ENCODE assay signal across 8 mouse cellular contexts in the genomic region with DNA sequence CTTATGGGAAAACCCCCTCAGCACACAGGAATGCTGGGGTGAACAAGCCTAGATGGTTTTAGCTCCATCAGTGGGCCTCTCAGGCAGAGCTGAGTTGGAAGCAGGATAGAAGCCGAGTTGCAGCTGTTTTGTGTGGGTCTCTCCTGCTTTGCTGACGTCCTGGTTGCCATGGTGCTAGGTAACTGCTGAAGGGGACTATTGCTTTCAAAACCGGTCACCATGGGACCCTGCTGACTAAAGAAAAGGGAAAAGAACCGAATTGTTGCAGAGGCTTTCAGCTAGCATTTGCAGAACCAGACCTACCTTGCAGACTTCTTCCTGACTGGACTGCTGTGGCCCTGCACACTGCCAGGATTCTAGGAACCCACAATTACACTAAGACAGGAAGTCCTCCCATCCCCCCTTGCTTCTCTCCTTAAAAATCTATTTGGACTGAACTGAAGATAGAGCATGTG. TPM values are rescaled to one million over a fixed set of nuclear protein-coding genes. Genes with fewer than 3 reads are reported as not detected.
DNase-seq lines count a peak whose midpoint lies in the region; ATAC-seq and TF ChIP-seq lines count a peak whose summit lies in the region.

No protein-coding gene starts in this region.

- peak overlapping the region; percentile 61 for H3K4me3 ChIP-seq in embryonic facial prominence, embryonic 10.5 days
- 0 out of 2 replicates have a peak overlapping the region, but pooled peaks have one; percentile 46 for H3K4me3 ChIP-seq in hindbrain, postnatal 0 days (ENCODE audit: low read length)
- peak overlapping the region; percentile 57 for H3K4me3 ChIP-seq in midbrain, embryonic 13.5 days (replicated peaks)

- no peak for TF ChIP-seq CTCF in hindbrain, postnatal 0 days (IDR thresholded peaks at IDR 0.05; ENCODE audit: low read depth)

- peak; percentile 80 for ATAC-seq in hindbrain, postnatal 0 days
- peak; percentile 79 for ATAC-seq in midbrain, embryonic 13.5 days
- ATAC-seq in erythroid progenitor cell, adult 5-6 weeks (replicated peaks; ENCODE audit: low FRiP score, poor library complexity, severe bottlenecking) = no peak

- 0 out of 2 replicates have a peak overlapping the region, but pooled peaks have one; percentile 21 for H3K9ac ChIP-seq in hindbrain, postnatal 0 days (replicated peaks; ENCODE audit: low read length)
- H3K9ac ChIP-seq in midbrain, embryonic 13.5 days (replicated peaks) = peak overlapping the region; percentile 51

- DNase-seq in brain, adult 2 months (ENCODE audit: low read depth, low spot score) = peak; percentile 86
- peak; percentile 47 for DNase-seq in embryonic facial prominence, embryonic 10.5 days (ENCODE audit: low spot score)
- DNase-seq in hindbrain, postnatal 0 days (ENCODE audit: low spot score) = peak; percentile 82
- no peak for DNase-seq in c-Kit-positive CD71-positive TER-119-positive erythroid progenitor cells, embryonic 14.5 days (ENCODE audit: low spot score)
- DNase-seq in lung, postnatal 14 days = no peak
- no peak for DNase-seq in adrenal gland, adult 18-20 months (ENCODE audit: low spot score in 2 of 2)

- H3K36me3 ChIP-seq in embryonic facial prominence, embryonic 10.5 days (replicated peaks) = no peaks in the 10 kb centered on the region; the same call in 1 of the 2 replicates
- no peaks in the 10 kb centered on the region for H3K36me3 ChIP-seq in hindbrain, postnatal 0 days (ENCODE audit: insufficient read depth, low read length)
- no peaks in the 10 kb centered on the region; the same call in 1 of the 2 replicates for H3K36me3 ChIP-seq in midbrain, embryonic 13.5 days

- H3K9me3 ChIP-seq in embryonic facial prominence, embryonic 10.5 days = no peaks in the 10 kb centered on the region
- H3K9me3 ChIP-seq in hindbrain, postnatal 0 days (ENCODE audit: low read length) = no peaks in the 10 kb centered on the region
- no peaks in the 10 kb centered on the region for H3K9me3 ChIP-seq in midbrain, embryonic 13.5 days

- H3K4me2 ChIP-seq in hindbrain, postnatal 0 days (ENCODE audit: low read depth, low read length) = peak overlapping the region; percentile 81
- H3K4me2 ChIP-seq in midbrain, embryonic 13.5 days (replicated peaks) = peak overlapping the region; percentile 73

- peaks cover 35% of the 10 kb centered on the region for H3K4me1 ChIP-seq in embryonic facial prominence, embryonic 10.5 days
- peaks cover 21% of the 10 kb centered on the region; the same call in 1 of the 2 replicates for H3K4me1 ChIP-seq in hindbrain, postnatal 0 days (ENCODE audit: insufficient read depth, low read length)
- H3K4me1 ChIP-seq in midbrain, embryonic 13.5 days (replicated peaks) = peaks cover 51% of the 10 kb centered on the region

- no peaks in the 10 kb centered on the region for H3K27me3 ChIP-seq in embryonic facial prominence, embryonic 10.5 days (replicated peaks; ENCODE audit: low read depth, poor library complexity, severe bottlenecking)
- no peaks in the 10 kb centered on the region for H3K27me3 ChIP-seq in hindbrain, postnatal 0 days (ENCODE audit: insufficient read depth, low read length)
- H3K27me3 ChIP-seq in midbrain, embryonic 13.5 days = no peaks in the 10 kb centered on the region

- WGBS in embryonic facial prominence, embryonic 10.5 days = 5% methylated on average over 4 of the region's 4 CpGs
- WGBS in hindbrain, postnatal 0 days = 4% methylated on average over 4 of the region's 4 CpGs
- WGBS in midbrain, embryonic 13.5 days = 1% methylated on average over 4 of the region's 4 CpGs

- H3K27ac ChIP-seq in embryonic facial prominence, embryonic 10.5 days (replicated peaks) = peak overlapping the region; percentile 80
- H3K27ac ChIP-seq in hindbrain, postnatal 0 days = peak overlapping the region; percentile 85
- peak overlapping the region; percentile 92 for H3K27ac ChIP-seq in midbrain, embryonic 13.5 days

RNA-seq across cellular contexts. Expression of gene Gpr19, which starts 9.8 kb away (rescaled TPM):
- 14.5 and 16.1 TPM in 2 replicates for polyA plus RNA-seq in embryonic facial prominence, embryonic 10.5 days (2016; fragmentation: Nextera tagmentation; extraction: Ambion mirVana)
- total RNA-seq in hindbrain, postnatal 0 days (2014; rRNA removed) = 33.2 and 43.7 TPM in 2 replicates
- 33.7 and 33.9 TPM in 2 replicates for polyA plus RNA-seq in hindbrain, postnatal 0 days (2015; fragmentation: Nextera tagmentation; extraction: Ambion mirVana)
- 45.0 and 47.9 TPM in 2 replicates for polyA plus RNA-seq in midbrain, embryonic 13.5 days (2015; fragmentation: Nextera tagmentation; extraction: Ambion mirVana)
- total RNA-seq in adrenal gland, adult 18-20 months (2021) = 1 to 10 TPM; 5.3 to 6.5 TPM
- total RNA-seq in erythroid progenitor cell, adult 5-6 weeks (2015; ENCODE audit: low replicate concordance) = 17.3 and 19.7 TPM in 2 replicates
- total RNA-seq in erythroid progenitor cell, adult 5-6 weeks (2017; ENCODE audit: low replicate concordance) = 7.2 and 11.9 TPM in 2 replicates

RNA-seq across cellular contexts. Expression of gene Cdkn1b, which starts 31.6 kb away (rescaled TPM):
- 15.3 and 16.7 TPM in 2 replicates for polyA plus RNA-seq in embryonic facial prominence, embryonic 10.5 days (2016; fragmentation: Nextera tagmentation; extraction: Ambion mirVana)
- total RNA-seq in hindbrain, postnatal 0 days (2014; rRNA removed) = 33.2 and 44.7 TPM in 2 replicates
- polyA plus RNA-seq in hindbrain, postnatal 0 days (2015; fragmentation: Nextera tagmentation; extraction: Ambion mirVana) = 26.3 and 30.2 TPM in 2 replicates
- polyA plus RNA-seq in midbrain, embryonic 13.5 days (2015; fragmentation: Nextera tagmentation; extraction: Ambion mirVana) = 33.8 and 35.1 TPM in 2 replicates
- total RNA-seq in adrenal gland, adult 18-20 months (2021) = 10 to 100 TPM; 30.6 to 33.0 TPM
- 62.7 and 90.5 TPM in 2 replicates for total RNA-seq in erythroid progenitor cell, adult 5-6 weeks (2015; ENCODE audit: low replicate concordance)
- 107 and 117 TPM in 2 replicates for total RNA-seq in erythroid progenitor cell, adult 5-6 weeks (2017; ENCODE audit: low replicate concordance)

RNA-seq across cellular contexts. Expression of gene Crebl2, which starts 58.6 kb away (rescaled TPM):
- 1.2 TPM in 2 replicates for polyA plus RNA-seq in embryonic facial prominence, embryonic 10.5 days (2016; fragmentation: Nextera tagmentation; extraction: Ambion mirVana)
- total RNA-seq in hindbrain, postnatal 0 days (2014; rRNA removed) = 2.7 and 4.4 TPM in 2 replicates
- 2.6 and 3.6 TPM in 2 replicates for polyA plus RNA-seq in hindbrain, postnatal 0 days (2015; fragmentation: Nextera tagmentation; extraction: Ambion mirVana)
- polyA plus RNA-seq in midbrain, embryonic 13.5 days (2015; fragmentation: Nextera tagmentation; extraction: Ambion mirVana) = 3.7 and 4.3 TPM in 2 replicates
- total RNA-seq in adrenal gland, adult 18-20 months (2021) = 10 to 100 TPM; 29.6 to 36.7 TPM
- 5.8 and 6.7 TPM in 2 replicates for total RNA-seq in erythroid progenitor cell, adult 5-6 weeks (2015; ENCODE audit: low replicate concordance)
- total RNA-seq in erythroid progenitor cell, adult 5-6 weeks (2017; ENCODE audit: low replicate concordance) = 10.5 and 13.7 TPM in 2 replicates

Comparison
In these comparisons a context has a peak if more than half of its experiments do, and no peak if none do; other contexts are left out.
1. DNase-seq: peak in brain, adult 2 months (single experiment), embryonic facial prominence, embryonic 10.5 days (single experiment) and hindbrain, postnatal 0 days (single experiment); none in c-Kit-positive CD71-positive TER-119-positive erythroid progenitor cells, embryonic 14.5 days (single experiment), lung, postnatal 14 days (single experiment) and adrenal gland, adult 18-20 months (0 of 2).
2. Peak in every context shown above with its lines, with median percentiles within 50 percentile points of each other: H3K27ac ChIP-seq and H3K4me3 ChIP-seq.